Mouse (Mus musculus) forebrain, embryonic 16.5 days (tissue): ENCODE measurements around the gene Fcf1. TPM values are rescaled to one million over a fixed set of nuclear protein-coding genes. Genes with fewer than 3 reads are reported as not detected.

Source experiments
- ATAC-seq: fragments of 200-750 bp; cut with Nextera tagmentation; 2 replicates; pipeline ENCODE4 v1.8.0; 2017; ENCODE audit warnings: mild to moderate bottlenecking, moderate library complexity
- H3K27ac ChIP-seq: fragments of 300-500 bp; sonication (generic); 2 replicates; pipeline ENCODE4 v1.5.1; 2014; ENCODE audit warnings: low read length, control low read depth
- H3K27me3 ChIP-seq: fragments of 300-500 bp; sonication (generic); replicated peaks from 2 replicates; pipeline ENCODE4 v1.6.1; 2014; ENCODE audit warnings: low read length; ENCODE audit not compliant: control insufficient read depth, insufficient read depth
- H3K36me3 ChIP-seq: fragments of 300-500 bp; sonication (generic); 2 replicates; pipeline ENCODE4 v1.6.1; 2014; ENCODE audit not compliant: control insufficient read depth, insufficient read depth
- H3K4me1 ChIP-seq: fragments of 300-500 bp; sonication (generic); replicated peaks from 2 replicates; pipeline ENCODE4 v1.6.1; 2014; ENCODE audit warnings: low read length; ENCODE audit not compliant: control insufficient read depth, insufficient read depth
- H3K4me2 ChIP-seq: fragments of 300-500 bp; sonication (generic); 2 replicates; pipeline ENCODE4 v1.6.1; 2014; ENCODE audit warnings: mild to moderate bottlenecking, low read length, control low read depth
- H3K4me3 ChIP-seq: fragments of 300-500 bp; sonication (generic); replicated peaks from 2 replicates; pipeline ENCODE4 v1.5.1; 2014; ENCODE audit warnings: mild to moderate bottlenecking, low read length, control low read depth
- H3K9ac ChIP-seq: fragments of 300-500 bp; sonication (generic); replicated peaks from 2 replicates; pipeline ENCODE4 v1.6.1; 2014; ENCODE audit warnings: low read depth, low read length, control low read depth
- H3K9me3 ChIP-seq: fragments of 300-500 bp; sonication (generic); 2 replicates; pipeline ENCODE4 v1.6.1; 2016; ENCODE audit warnings: low read length; ENCODE audit not compliant: control insufficient read depth
- WGBS: fragments of 180-500 bp; shearing (Covaris S2); extraction: QIAGEN DNeasy Blood & Tissue Kit; methylation state at CpG from one replicate; pipeline ENCODE4 v1.1.7; 2014; 5-methylcytosine and 5-hydroxymethylcytosine counted together
- polyA plus RNA-seq: library from polyadenylated mRNA; unstranded; fragments of >200 nt; fragmentation: Nextera tagmentation; extraction: Ambion mirVana; gene quantifications from 2 replicates; pipeline ENCODE4 v1.2.1, GENCODE M21; 2015

The Fcf1 gene
- polyA plus RNA-seq, 1 experiment from 2014 or later = 108 TPM

DNA sequence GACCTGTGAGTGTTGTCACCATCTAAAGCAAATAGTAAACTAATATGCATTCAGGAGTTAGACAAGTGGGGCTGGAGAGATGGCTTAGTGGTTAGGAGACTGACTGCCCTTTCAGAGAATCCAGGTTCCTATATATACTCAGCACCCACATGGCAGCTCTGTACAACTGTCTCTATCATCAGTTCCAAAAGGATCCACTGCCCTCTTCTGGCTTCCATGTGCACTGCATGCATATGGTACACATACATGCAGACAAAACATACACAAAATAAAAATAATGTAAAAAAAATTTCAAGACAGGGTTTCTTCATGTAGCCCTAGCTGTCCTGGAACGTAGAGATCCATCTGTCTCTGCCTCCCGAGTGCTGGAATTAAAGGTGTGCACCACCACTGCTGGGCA, 62.0 kb downstream of the Fcf1 start:
- peaks cover 23% of the 10 kb centered on the region for H3K36me3 ChIP-seq
- H3K9me3 ChIP-seq = no peaks in the 10 kb centered on the region
- 99% methylated on average over 2 of the region's 2 CpGs for WGBS
- H3K4me3 ChIP-seq = no peak overlapping the region
- no peaks in the 10 kb centered on the region for H3K4me1 ChIP-seq
- no peaks in the 10 kb centered on the region for H3K27me3 ChIP-seq
- H3K9ac ChIP-seq = no peak overlapping the region
- no peak overlapping the region for H3K4me2 ChIP-seq
- no peak overlapping the region for H3K27ac ChIP-seq
- no peak for ATAC-seq

Other genes starting within 250 kb of the Fcf1 start
- 76.8 and 80.8 TPM in 2 replicates for gene Npc2, start 197.7 kb upstream of the Fcf1 start, polyA plus RNA-seq
- 108 and 141 TPM in 2 replicates for gene Isca2, start 197.6 kb upstream of the Fcf1 start, polyA plus RNA-seq
- gene Ltbp2, start 94.4 kb upstream of the Fcf1 start, polyA plus RNA-seq = 0.30 and 0.37 TPM in 2 replicates
- 39.3 and 43.5 TPM in 2 replicates for gene Arel1, start within 50 bp of the Fcf1 start, polyA plus RNA-seq
- gene Ylpm1, start 25.4 kb downstream of the Fcf1 start, polyA plus RNA-seq = 43.6 and 43.8 TPM in 2 replicates
- gene Prox2, start 139.9 kb downstream of the Fcf1 start, polyA plus RNA-seq = 1.6 and 2.1 TPM in 2 replicates
- gene Dlst, start 139.9 kb downstream of the Fcf1 start, polyA plus RNA-seq = 102 and 106 TPM in 2 replicates
- 23.7 and 30.8 TPM in 2 replicates for gene Rps6kl1, start 180.4 kb downstream of the Fcf1 start, polyA plus RNA-seq
- 5.5 and 7.2 TPM in 2 replicates for gene Pgf, start 206.9 kb downstream of the Fcf1 start, polyA plus RNA-seq
- gene Eif2b2, start 248.6 kb downstream of the Fcf1 start, polyA plus RNA-seq = 76.9 and 86.3 TPM in 2 replicates